Mouse (Mus musculus): Measurements from ENCODE around the gene Acsl1. TPM values are rescaled to one million over a fixed set of nuclear protein-coding genes. Genes with fewer than 3 reads are reported as not detected.

Acsl1 gene
- polyA plus RNA-seq, 1 experiment: not detected

GRCm38 (mm10) chr8:46445964-46446915 is 24.6 kb upstream of the Acsl1 start:
- Histone ChIP-seq H3K27ac (ENCODE audit: insufficient read depth, low read depth, low read length) (no peak overlapping the region), H3K4me1 (ENCODE audit: control insufficient read depth, insufficient read depth, low read length) (peaks cover 2% of the 10 kb centered on the region; the same call in 1 of the 2 replicates), H3K4me3 (ENCODE audit: insufficient read depth, low read depth, low read length) (no peak overlapping the region)
- WGBS: 51% methylated on average over 12 of the region's 12 CpGs
- TF ChIP-seq CTCF (IDR thresholded peaks at IDR 0.05; ENCODE audit: insufficient read depth, low read depth, low read length) (no peak), POLR2A (IDR thresholded peaks at IDR 0.05; ENCODE audit: insufficient read depth, low read depth, low read length) (no peak)

- WGBS: 88% methylated on average over 6 of the region's 6 CpGs
- TF ChIP-seq POLR2A (IDR thresholded peaks at IDR 0.05; ENCODE audit: insufficient read depth, low read depth, low read length) (no peak), CTCF (IDR thresholded peaks at IDR 0.05; ENCODE audit: insufficient read depth, low read depth, low read length) (no peak)
- peaks cover 2% of the 10 kb centered on the region; the same call in 1 of the 2 replicates for H3K4me1 ChIP-seq (ENCODE audit: control insufficient read depth, insufficient read depth, low read length)
- no peak overlapping the region for H3K27ac ChIP-seq (ENCODE audit: insufficient read depth, low read depth, low read length)
- no peak overlapping the region for H3K4me3 ChIP-seq (ENCODE audit: insufficient read depth, low read depth, low read length)
These were observed 23.5 kb upstream of the Acsl1 start for GRCm38 (mm10) chr8:46447334-46447733.

GRCm38 (mm10) chr8:46448606-46449005 is 22.2 kb upstream of the Acsl1 start:
- WGBS: 75% methylated on average over 5 of the region's 5 CpGs
- H3K4me3 ChIP-seq (ENCODE audit: insufficient read depth, low read depth, low read length): no peak overlapping the region
- no peak for TF ChIP-seq CTCF (IDR thresholded peaks at IDR 0.05; ENCODE audit: insufficient read depth, low read depth, low read length)
- TF ChIP-seq POLR2A (IDR thresholded peaks at IDR 0.05; ENCODE audit: insufficient read depth, low read depth, low read length): no peak
- H3K4me1 ChIP-seq (ENCODE audit: control insufficient read depth, insufficient read depth, low read length): peaks cover 2% of the 10 kb centered on the region; the same call in 1 of the 2 replicates
- H3K27ac ChIP-seq (ENCODE audit: insufficient read depth, low read depth, low read length): no peak overlapping the region

GRCm38 (mm10) chr8:46449063-46449462 is 21.8 kb upstream of the Acsl1 start:
- 88% methylated on average over 4 of the region's 4 CpGs for WGBS
- H3K4me3 ChIP-seq (ENCODE audit: insufficient read depth, low read depth, low read length): no peak overlapping the region

GRCm38 (mm10) chr8:46449723-46450251 is 21.1 kb upstream of the Acsl1 start:
- peaks cover 2% of the 10 kb centered on the region; the same call in 1 of the 2 replicates for H3K4me1 ChIP-seq (ENCODE audit: control insufficient read depth, insufficient read depth, low read length)
- no peak overlapping the region for H3K27ac ChIP-seq (ENCODE audit: insufficient read depth, low read depth, low read length)
- no peak overlapping the region for H3K4me3 ChIP-seq (ENCODE audit: insufficient read depth, low read depth, low read length)
- TF ChIP-seq POLR2A (IDR thresholded peaks at IDR 0.05; ENCODE audit: insufficient read depth, low read depth, low read length) (no peak), CTCF (IDR thresholded peaks at IDR 0.05; ENCODE audit: insufficient read depth, low read depth, low read length) (no peak)
- WGBS: 79% methylated on average over 8 of the region's 8 CpGs

More at GRCm38 (mm10) chr8:46449063-46449462, 21.8 kb upstream of the Acsl1 start:
- no peak overlapping the region for H3K27ac ChIP-seq (ENCODE audit: insufficient read depth, low read depth, low read length)
- H3K4me1 ChIP-seq (ENCODE audit: control insufficient read depth, insufficient read depth, low read length): peaks cover 2% of the 10 kb centered on the region; the same call in 1 of the 2 replicates
- TF ChIP-seq POLR2A (IDR thresholded peaks at IDR 0.05; ENCODE audit: insufficient read depth, low read depth, low read length) (no peak), CTCF (IDR thresholded peaks at IDR 0.05; ENCODE audit: insufficient read depth, low read depth, low read length) (no peak)

- Histone ChIP-seq H3K27ac (ENCODE audit: insufficient read depth, low read depth, low read length) (no peak overlapping the region), H3K4me3 (ENCODE audit: insufficient read depth, low read depth, low read length) (no peak overlapping the region), H3K4me1 (ENCODE audit: control insufficient read depth, insufficient read depth, low read length) (no peaks in the 10 kb centered on the region)
- TF ChIP-seq POLR2A (IDR thresholded peaks at IDR 0.05; ENCODE audit: insufficient read depth, low read depth, low read length) (no peak), CTCF (IDR thresholded peaks at IDR 0.05; ENCODE audit: insufficient read depth, low read depth, low read length) (no peak)
- WGBS: 70% methylated on average over 6 of the region's 6 CpGs
These were observed 12.5 kb upstream of the Acsl1 start for GRCm38 (mm10) chr8:46458215-46458811.

- 81% methylated on average over 2 of the region's 2 CpGs for WGBS
- Histone ChIP-seq H3K4me3 (ENCODE audit: insufficient read depth, low read depth, low read length) (no peak overlapping the region), H3K4me1 (ENCODE audit: control insufficient read depth, insufficient read depth, low read length) (peaks cover 3% of the 10 kb centered on the region; the same call in 1 of the 2 replicates), H3K27ac (ENCODE audit: insufficient read depth, low read depth, low read length) (no peak overlapping the region)
- no peak for TF ChIP-seq POLR2A (IDR thresholded peaks at IDR 0.05; ENCODE audit: insufficient read depth, low read depth, low read length)
- no peak for TF ChIP-seq CTCF (IDR thresholded peaks at IDR 0.05; ENCODE audit: insufficient read depth, low read depth, low read length)
These were observed 2.4 kb upstream of the Acsl1 start for GRCm38 (mm10) chr8:46468400-46468799.

- WGBS: 89% methylated on average over 8 of the region's 8 CpGs
- Histone ChIP-seq H3K4me3 (ENCODE audit: insufficient read depth, low read depth, low read length) (no peak overlapping the region), H3K4me1 (ENCODE audit: control insufficient read depth, insufficient read depth, low read length) (peaks cover 3% of the 10 kb centered on the region; the same call in 1 of the 2 replicates), H3K27ac (ENCODE audit: insufficient read depth, low read depth, low read length) (no peak overlapping the region)
- TF ChIP-seq POLR2A (IDR thresholded peaks at IDR 0.05; ENCODE audit: insufficient read depth, low read depth, low read length): no peak
- TF ChIP-seq CTCF (IDR thresholded peaks at IDR 0.05; ENCODE audit: insufficient read depth, low read depth, low read length): no peak
These were observed 1.6 kb upstream of the Acsl1 start for GRCm38 (mm10) chr8:46469071-46469769.

Measured in olfactory bulb, adult 2 months (tissue).